In genomic region chr9:66886818-66887217, GRCm38 (mm10) we compare ENCODE assay signal across 13 mouse cellular contexts. TPM values are rescaled to one million over a fixed set of nuclear protein-coding genes. Genes with fewer than 3 reads are reported as not detected.
DNase-seq lines count a peak whose midpoint lies in the region; ATAC-seq and TF ChIP-seq lines count a peak whose summit lies in the region.
"Had no signal": no experiment of that assay in that cellular context is flagged by ENCODE, and none has a peak within 500 bp of the region (broad histone marks: within the 10 kb centered on the region; RNA-seq: fewer than 3 reads in every experiment).

No protein-coding gene starts in this region.

- H3K9ac ChIP-seq in embryonic facial prominence, embryonic 14.5 days (ENCODE audit: low read depth, low read length), result no peak overlapping the region
- H3K9ac ChIP-seq in midbrain, embryonic 13.5 days (replicated peaks), result no peak overlapping the region
- H3K9ac ChIP-seq in liver, adult 2 months (ENCODE audit: low read depth, low read length), result no peak overlapping the region
- no peak overlapping the region for H3K9ac ChIP-seq in neural tube, embryonic 13.5 days
- H3K9ac ChIP-seq: embryonic facial prominence, embryonic 12.5 days; limb, embryonic 15.5 days had no signal

- H3K79me2 ChIP-seq in liver, adult 2 months (ENCODE audit: control insufficient read depth, insufficient read depth, low read length), result no peaks in the 10 kb centered on the region

- H3K4me1 ChIP-seq in embryonic facial prominence, embryonic 14.5 days (ENCODE audit: control insufficient read depth, insufficient read depth, low read length), result no peaks in the 10 kb centered on the region; the same call in none of the 2 replicates
- peaks cover 58% of the 10 kb centered on the region for H3K4me1 ChIP-seq in embryonic facial prominence, embryonic 10.5 days
- peaks cover 38% of the 10 kb centered on the region for H3K4me1 ChIP-seq in midbrain, embryonic 10.5 days
- peaks cover 34% of the 10 kb centered on the region for H3K4me1 ChIP-seq in midbrain, embryonic 13.5 days (replicated peaks)
- H3K4me1 ChIP-seq in liver, adult 2 months (ENCODE audit: control insufficient read depth, insufficient read depth, low read length), result peaks cover 3% of the 10 kb centered on the region
- peaks cover 34% of the 10 kb centered on the region for H3K4me1 ChIP-seq in neural tube, embryonic 13.5 days (replicated peaks)

- WGBS in embryonic facial prominence, embryonic 14.5 days, result 83% methylated on average over 6 of the region's 6 CpGs
- 70% methylated on average over 6 of the region's 6 CpGs for WGBS in embryonic facial prominence, embryonic 10.5 days
- 84% methylated on average over 6 of the region's 6 CpGs for WGBS in midbrain, embryonic 10.5 days
- 87% methylated on average over 6 of the region's 6 CpGs for WGBS in midbrain, embryonic 13.5 days
- 77% methylated on average over 6 of the region's 6 CpGs for WGBS in liver, adult 2 months
- WGBS in neural tube, embryonic 13.5 days, result 82% methylated on average over 6 of the region's 6 CpGs

- DNase-seq in embryonic facial prominence, embryonic 14.5 days (ENCODE audit: low spot score), result no peak
- no peak for DNase-seq in embryonic facial prominence, embryonic 10.5 days (ENCODE audit: low spot score)
- DNase-seq in midbrain, embryonic 10.5 days (ENCODE audit: low spot score), result no peak
- DNase-seq in liver, adult 2 months (ENCODE audit: extremely low read depth, low read depth, low spot score), result peak; percentile 47
- DNase-seq in left cerebral cortex, adult 11 months (ENCODE audit: low spot score), result no peak
- DNase-seq in cerebellum, adult 8-10 months, result no peak
- DNase-seq: B cell, adult 2 months; heart, postnatal 14 days had no signal

- TF ChIP-seq POLR2A in liver, adult 2 months (IDR thresholded peaks at IDR 0.05; ENCODE audit: extremely low read depth, insufficient read depth, low read length), result no peak

- H3K27me3 ChIP-seq in embryonic facial prominence, embryonic 14.5 days (replicated peaks; ENCODE audit: control insufficient read depth, insufficient read depth, low read length), result no peaks in the 10 kb centered on the region
- no peaks in the 10 kb centered on the region for H3K27me3 ChIP-seq in embryonic facial prominence, embryonic 10.5 days (replicated peaks; ENCODE audit: low read depth, poor library complexity, severe bottlenecking)
- H3K27me3 ChIP-seq in midbrain, embryonic 10.5 days (ENCODE audit: low read depth, poor library complexity, severe bottlenecking), result no peaks in the 10 kb centered on the region
- H3K27me3 ChIP-seq in midbrain, embryonic 13.5 days, result no peaks in the 10 kb centered on the region
- H3K27me3 ChIP-seq in liver, adult 2 months (ENCODE audit: control insufficient read depth, insufficient read depth, low read length), result no peaks in the 10 kb centered on the region
- H3K27me3 ChIP-seq in neural tube, embryonic 13.5 days, result no peaks in the 10 kb centered on the region
- H3K27me3 ChIP-seq: embryonic facial prominence, embryonic 12.5 days; limb, embryonic 15.5 days had no signal

- 0 out of 2 replicates have a peak, but pooled peaks have one; percentile 12 for ATAC-seq in embryonic facial prominence, embryonic 14.5 days (ENCODE audit: low read depth)
- no peak for ATAC-seq in midbrain, embryonic 13.5 days
- no peak for ATAC-seq in neural tube, embryonic 13.5 days (ENCODE audit: low read depth)

- no peak overlapping the region for H3K4me3 ChIP-seq in embryonic facial prominence, embryonic 14.5 days (ENCODE audit: low read depth, low read length)
- no peak overlapping the region for H3K4me3 ChIP-seq in embryonic facial prominence, embryonic 10.5 days
- H3K4me3 ChIP-seq in midbrain, embryonic 10.5 days, result no peak overlapping the region
- no peak overlapping the region for H3K4me3 ChIP-seq in midbrain, embryonic 13.5 days (replicated peaks)
- H3K4me3 ChIP-seq in liver, adult 2 months (ENCODE audit: insufficient read depth, low read depth, low read length), result no peak overlapping the region
- no peak overlapping the region for H3K4me3 ChIP-seq in neural tube, embryonic 13.5 days
- H3K4me3 ChIP-seq: embryonic facial prominence, embryonic 12.5 days; layer of hippocampus, adult 2 months; limb, embryonic 15.5 days had no signal

- no peak for TF ChIP-seq CTCF in liver, adult 2 months (IDR thresholded peaks at IDR 0.05; ENCODE audit: low read depth, low read length)

- H3K36me3 ChIP-seq in embryonic facial prominence, embryonic 14.5 days (ENCODE audit: control insufficient read depth, insufficient read depth, low read length), result no peaks in the 10 kb centered on the region
- no peaks in the 10 kb centered on the region; the same call in 1 of the 2 replicates for H3K36me3 ChIP-seq in embryonic facial prominence, embryonic 10.5 days (replicated peaks)
- H3K36me3 ChIP-seq in midbrain, embryonic 10.5 days, result peaks cover 5% of the 10 kb centered on the region; the same call in 1 of the 2 replicates
- H3K36me3 ChIP-seq in midbrain, embryonic 13.5 days, result no peaks in the 10 kb centered on the region
- no peaks in the 10 kb centered on the region for H3K36me3 ChIP-seq in liver, adult 2 months (ENCODE audit: control insufficient read depth, insufficient read depth, low read length)
- H3K36me3 ChIP-seq in neural tube, embryonic 13.5 days, result no peaks in the 10 kb centered on the region
- H3K36me3 ChIP-seq: embryonic facial prominence, embryonic 12.5 days; limb, embryonic 15.5 days had no signal

- no peak overlapping the region for H3K4me2 ChIP-seq in embryonic facial prominence, embryonic 14.5 days (ENCODE audit: low read depth, low read length)
- no peak overlapping the region for H3K4me2 ChIP-seq in midbrain, embryonic 13.5 days (replicated peaks)
- no peak overlapping the region for H3K4me2 ChIP-seq in neural tube, embryonic 13.5 days
- H3K4me2 ChIP-seq: embryonic facial prominence, embryonic 12.5 days; limb, embryonic 15.5 days had no signal

- no peak overlapping the region for H3K27ac ChIP-seq in embryonic facial prominence, embryonic 14.5 days (replicated peaks; ENCODE audit: low read depth, low read length)
- no peak overlapping the region for H3K27ac ChIP-seq in embryonic facial prominence, embryonic 10.5 days (replicated peaks)
- 0 out of 2 replicates have a peak overlapping the region, but pooled peaks have one; percentile 20 for H3K27ac ChIP-seq in midbrain, embryonic 10.5 days (replicated peaks)
- H3K27ac ChIP-seq in midbrain, embryonic 13.5 days, result no peak overlapping the region
- no peak overlapping the region for H3K27ac ChIP-seq in liver, adult 2 months (replicated peaks; ENCODE audit: insufficient read depth, low read depth, low read length)
- H3K27ac ChIP-seq in neural tube, embryonic 13.5 days (replicated peaks), result peak overlapping the region; percentile 69; the same call in 1 of the 2 replicates
- H3K27ac ChIP-seq: limb, embryonic 15.5 days had no signal

- H3K9me3 ChIP-seq in embryonic facial prominence, embryonic 14.5 days (ENCODE audit: control insufficient read depth, low read length), result no peaks in the 10 kb centered on the region
- H3K9me3 ChIP-seq in embryonic facial prominence, embryonic 10.5 days, result no peaks in the 10 kb centered on the region
- no peaks in the 10 kb centered on the region for H3K9me3 ChIP-seq in midbrain, embryonic 10.5 days (replicated peaks)
- no peaks in the 10 kb centered on the region for H3K9me3 ChIP-seq in midbrain, embryonic 13.5 days
- no peaks in the 10 kb centered on the region for H3K9me3 ChIP-seq in neural tube, embryonic 13.5 days
- H3K9me3 ChIP-seq: embryonic facial prominence, embryonic 12.5 days; limb, embryonic 15.5 days had no signal

RNA-seq across cellular contexts. Expression of gene Rab8b, which starts 32.7 kb away (rescaled TPM):
- polyA plus RNA-seq in embryonic facial prominence, embryonic 14.5 days (2014; fragmentation: Nextera tagmentation; extraction: Ambion mirVana), result 15.9 and 17.7 TPM in 2 replicates
- polyA plus RNA-seq in embryonic facial prominence, embryonic 10.5 days (2016; fragmentation: Nextera tagmentation; extraction: Ambion mirVana), result 21.4 and 23.9 TPM in 2 replicates
- 26.7 and 32.1 TPM in 2 replicates for polyA plus RNA-seq in midbrain, embryonic 10.5 days (2016; fragmentation: Nextera tagmentation; extraction: Ambion mirVana)
- 31.1 and 32.4 TPM in 2 replicates for polyA plus RNA-seq in midbrain, embryonic 13.5 days (2015; fragmentation: Nextera tagmentation; extraction: Ambion mirVana)
- 4.1 and 4.3 TPM in 2 replicates for total RNA-seq in liver, adult 2 months (2014; rRNA removed)
- 0.85 and 1.4 TPM in 2 replicates for polyA plus RNA-seq in liver, adult 2 months (2012; rRNA removed)
- polyA plus RNA-seq in neural tube, embryonic 13.5 days (2015; fragmentation: Nextera tagmentation; extraction: Ambion mirVana), result 30.5 and 36.5 TPM in 2 replicates

RNA-seq across cellular contexts. Expression of gene Aph1c, which starts 52.3 kb away (rescaled TPM):
- 3.8 and 4.4 TPM in 2 replicates for polyA plus RNA-seq in embryonic facial prominence, embryonic 14.5 days (2014; fragmentation: Nextera tagmentation; extraction: Ambion mirVana)
- 1.7 and 1.8 TPM in 2 replicates for polyA plus RNA-seq in embryonic facial prominence, embryonic 10.5 days (2016; fragmentation: Nextera tagmentation; extraction: Ambion mirVana)
- 1.1 and 1.4 TPM in 2 replicates for polyA plus RNA-seq in midbrain, embryonic 10.5 days (2016; fragmentation: Nextera tagmentation; extraction: Ambion mirVana)
- polyA plus RNA-seq in midbrain, embryonic 13.5 days (2015; fragmentation: Nextera tagmentation; extraction: Ambion mirVana), result 2.1 and 2.8 TPM in 2 replicates
- total RNA-seq in liver, adult 2 months (2014; rRNA removed), result 0.65 and 1.5 TPM in 2 replicates
- 0.43 and 0.97 TPM in 2 replicates for polyA plus RNA-seq in liver, adult 2 months (2012; rRNA removed)
- 2.7 and 5.3 TPM in 2 replicates for polyA plus RNA-seq in neural tube, embryonic 13.5 days (2015; fragmentation: Nextera tagmentation; extraction: Ambion mirVana)

RNA-seq across cellular contexts. Expression of gene Rps27l, which starts 59.1 kb away (rescaled TPM):
- polyA plus RNA-seq in embryonic facial prominence, embryonic 14.5 days (2014; fragmentation: Nextera tagmentation; extraction: Ambion mirVana), result 577 and 678 TPM in 2 replicates
- polyA plus RNA-seq in embryonic facial prominence, embryonic 10.5 days (2016; fragmentation: Nextera tagmentation; extraction: Ambion mirVana), result 777 and 806 TPM in 2 replicates
- polyA plus RNA-seq in midbrain, embryonic 10.5 days (2016; fragmentation: Nextera tagmentation; extraction: Ambion mirVana), result 659 and 790 TPM in 2 replicates
- polyA plus RNA-seq in midbrain, embryonic 13.5 days (2015; fragmentation: Nextera tagmentation; extraction: Ambion mirVana), result 340 and 349 TPM in 2 replicates
- total RNA-seq in liver, adult 2 months (2014; rRNA removed), result 474 and 535 TPM in 2 replicates
- polyA plus RNA-seq in liver, adult 2 months (2012; rRNA removed), result 84.6 and 99.6 TPM in 2 replicates
- polyA plus RNA-seq in neural tube, embryonic 13.5 days (2015; fragmentation: Nextera tagmentation; extraction: Ambion mirVana), result 341 and 348 TPM in 2 replicates

Comparison
In these comparisons a context has a peak if more than half of its experiments do, and no peak if none do; other contexts are left out.
1. H3K27ac ChIP-seq: peak in midbrain, embryonic 10.5 days (single experiment) and neural tube, embryonic 13.5 days (single experiment); none in embryonic facial prominence, embryonic 14.5 days (single experiment), embryonic facial prominence, embryonic 10.5 days (single experiment), midbrain, embryonic 13.5 days (single experiment) and liver, adult 2 months (single experiment).